Mouse (Mus musculus): ENCODE measurements around the gene Serpinb6d.

The Serpinb6d gene

DNA sequence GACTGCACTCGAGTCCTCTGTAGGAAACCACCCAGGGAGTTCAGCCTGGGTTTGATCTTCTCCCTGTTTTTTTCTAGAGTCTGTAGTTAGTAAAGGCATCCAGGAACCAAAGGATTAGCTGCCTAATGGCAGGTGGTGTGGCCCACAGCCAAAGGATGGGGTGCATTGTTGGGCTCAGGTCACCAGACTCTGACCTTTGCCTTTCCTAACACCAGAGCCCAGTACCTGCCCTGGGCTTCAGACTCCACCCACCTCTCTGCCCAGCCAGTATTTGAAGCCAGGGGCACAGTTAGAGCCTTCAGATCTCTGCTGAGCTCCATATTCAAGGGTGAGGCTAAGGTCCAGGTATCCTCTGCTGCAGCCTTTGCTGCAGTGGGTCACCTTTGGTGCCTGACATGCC is at the start of gene Serpinb6d:
Gene Serpinb6d (plus strand): TSS at position 301 of the 400 bp plus-strand sequence.
- no peak for DNase-seq (ENCODE audit: low read depth, low spot score)

DNA sequence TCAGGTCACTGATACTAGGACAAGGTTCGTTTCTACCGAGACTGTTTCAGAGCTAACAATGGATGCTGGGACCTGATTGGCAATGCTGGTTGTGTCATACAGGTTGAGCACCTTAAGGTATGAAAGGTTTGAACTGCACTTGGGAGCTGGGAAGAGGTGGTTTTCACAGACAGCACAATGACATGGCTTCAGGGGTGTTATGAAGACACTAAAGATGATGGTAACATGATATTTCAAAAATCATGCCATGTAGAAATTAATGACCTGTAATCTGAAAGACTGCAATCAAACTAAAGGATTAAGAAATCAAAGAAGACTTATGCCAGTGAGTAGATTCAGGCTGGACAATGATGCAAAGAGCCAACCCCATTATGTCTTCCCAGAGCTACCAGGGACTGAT is 38.3 kb upstream of the Serpinb6d start:
- DNase-seq (ENCODE audit: low read depth, low spot score): no peak

DNA sequence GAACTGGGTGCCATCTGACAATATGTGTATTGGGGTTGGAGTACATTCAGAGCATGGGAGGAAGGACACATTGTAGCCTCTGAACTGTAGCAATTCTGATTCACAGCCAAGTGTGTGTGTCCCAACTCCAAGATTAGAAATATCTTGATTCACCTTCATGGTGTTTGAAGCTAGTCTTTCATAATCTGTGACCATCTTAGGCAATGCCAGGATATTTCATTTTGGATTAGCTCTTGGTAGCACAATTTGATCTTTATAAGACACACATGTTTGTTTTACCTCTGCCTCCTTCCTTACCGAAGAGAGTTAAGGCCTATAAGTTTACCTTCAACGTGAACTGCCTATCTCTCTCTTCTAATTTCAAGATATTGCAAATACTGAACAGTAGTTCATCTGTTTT is 18.7 kb upstream of the Serpinb6d start:
- DNase-seq (ENCODE audit: low read depth, low spot score): no peak

DNA sequence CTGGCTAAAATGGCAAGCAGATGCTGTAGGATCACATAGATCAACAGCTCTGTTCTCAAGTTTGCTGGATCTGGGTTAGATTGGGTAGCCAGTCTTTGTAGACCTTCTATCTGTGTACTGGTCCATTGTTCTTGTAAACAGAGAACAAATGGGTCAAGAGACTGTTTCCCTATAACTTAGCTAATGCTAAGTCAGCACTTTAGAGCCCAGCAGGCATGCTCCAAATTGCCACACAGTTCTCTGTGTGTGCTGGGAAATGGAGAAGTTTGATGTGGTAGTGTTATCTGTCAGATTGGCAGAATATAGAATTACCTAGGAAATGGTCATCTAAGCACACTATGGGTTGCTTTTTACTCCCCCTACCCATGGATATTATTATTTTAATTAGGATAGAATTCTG is 1.3 kb downstream of the Serpinb6d start:
- no peak for DNase-seq (ENCODE audit: low read depth, low spot score)

DNA sequence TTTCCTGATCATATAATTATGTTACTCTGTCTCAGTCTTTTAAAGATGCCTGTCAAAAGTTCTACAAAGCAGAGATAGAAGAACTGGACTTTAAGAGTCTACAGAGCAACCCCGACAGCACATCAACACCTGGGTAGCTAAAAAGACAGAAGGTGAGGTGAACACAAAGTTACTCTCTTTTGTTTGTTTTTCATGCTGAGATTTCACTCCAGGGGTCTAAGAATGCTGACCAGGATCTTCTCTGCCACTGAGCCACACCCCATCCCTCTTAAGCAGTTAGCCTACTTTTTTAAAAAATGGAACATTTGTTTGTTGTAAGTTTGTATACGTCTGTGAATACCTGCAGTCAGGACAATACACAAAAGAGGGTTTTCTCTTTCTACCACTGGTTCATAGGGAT is 59.1 kb downstream of the Serpinb6d start:
- DNase-seq (ENCODE audit: low read depth, low spot score): no peak
